Mouse (Mus musculus): ENCODE data around the gene Odf4. TPM values are rescaled to one million over a fixed set of nuclear protein-coding genes. Genes with fewer than 3 reads are reported as not detected.
"Not testable (repeated sequence)": the region's sequence is repeated elsewhere in the genome, so short reads cannot be mapped to it uniquely, and the experiment has no call there.

Odf4 gene
- polyA plus RNA-seq, 1 experiment from 2014 or later: not detected

GRCm38 (mm10) chr11:68965845-68966244 is 39.0 kb upstream of the Odf4 start:
- no peak overlapping the region for H3K4me2 ChIP-seq (replicated peaks; ENCODE audit: low read depth, low read length)
- H3K4me1 ChIP-seq (ENCODE audit: insufficient read depth, low read length): peaks cover 10% of the 10 kb centered on the region
- 33% methylated on average over 3 of the region's 3 CpGs for WGBS
- no peaks in the 10 kb centered on the region for H3K27me3 ChIP-seq (ENCODE audit: insufficient read depth, low read length)
- H3K36me3 ChIP-seq (ENCODE audit: insufficient read depth, low read length): no peaks in the 10 kb centered on the region
- no peak overlapping the region for H3K9ac ChIP-seq (replicated peaks; ENCODE audit: low read length)
- H3K9me3 ChIP-seq (ENCODE audit: low read length): no peaks in the 10 kb centered on the region
- no peak overlapping the region for H3K4me3 ChIP-seq (ENCODE audit: low read length)
- no peak for ATAC-seq (ENCODE audit: low FRiP score, low TSS enrichment)
- H3K27ac ChIP-seq (ENCODE audit: low read length): no peak overlapping the region

GRCm38 (mm10) chr11:68965050-68965449 is 38.2 kb upstream of the Odf4 start:
- Histone ChIP-seq H3K9ac (replicated peaks; ENCODE audit: low read length) (no peak overlapping the region), H3K36me3 (ENCODE audit: insufficient read depth, low read length) (no peaks in the 10 kb centered on the region), H3K9me3 (ENCODE audit: low read length) (no peaks in the 10 kb centered on the region), H3K27me3 (ENCODE audit: insufficient read depth, low read length) (no peaks in the 10 kb centered on the region), H3K4me1 (ENCODE audit: insufficient read depth, low read length) (peaks cover 7% of the 10 kb centered on the region), H3K4me3 (ENCODE audit: low read length) (no peak overlapping the region), H3K4me2 (replicated peaks; ENCODE audit: low read depth, low read length) (no peak overlapping the region), H3K27ac (ENCODE audit: low read length) (no peak overlapping the region)
- no peak for ATAC-seq (ENCODE audit: low FRiP score, low TSS enrichment)

DNA sequence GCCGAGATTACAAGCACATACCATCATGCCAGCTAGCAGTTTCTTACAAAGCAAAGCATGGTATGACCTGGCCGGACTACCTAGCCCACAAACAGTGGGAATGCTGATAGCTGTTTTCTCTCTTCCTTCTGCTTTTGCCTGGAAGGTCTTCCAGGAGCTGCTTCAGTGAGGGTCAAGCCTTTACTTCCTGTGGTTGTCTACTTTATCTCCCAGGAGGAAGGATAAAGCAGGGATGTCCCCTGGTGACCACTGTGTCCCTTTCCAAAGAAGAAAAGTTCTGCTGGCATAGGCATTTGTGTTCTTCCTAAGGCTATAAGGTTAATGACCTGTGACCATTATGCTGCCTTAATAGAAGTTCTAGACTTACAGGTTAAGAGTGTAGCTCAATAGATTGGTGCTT is 36.5 kb upstream of the Odf4 start:
- no peaks in the 10 kb centered on the region for H3K36me3 ChIP-seq (ENCODE audit: insufficient read depth, low read length)
- 80% methylated on average over 2 of the region's 2 CpGs for WGBS
- no peaks in the 10 kb centered on the region for H3K9me3 ChIP-seq (ENCODE audit: low read length)
- no peak overlapping the region for H3K9ac ChIP-seq (replicated peaks; ENCODE audit: low read length)
- no peak for ATAC-seq (ENCODE audit: low FRiP score, low TSS enrichment)
- no peak overlapping the region for H3K4me3 ChIP-seq (ENCODE audit: low read length)
- peaks cover 3% of the 10 kb centered on the region for H3K4me1 ChIP-seq (ENCODE audit: insufficient read depth, low read length)
- no peak overlapping the region for H3K27ac ChIP-seq (ENCODE audit: low read length)
- no peak overlapping the region for H3K4me2 ChIP-seq (replicated peaks; ENCODE audit: low read depth, low read length)
- H3K27me3 ChIP-seq (ENCODE audit: insufficient read depth, low read length): no peaks in the 10 kb centered on the region

- H3K9ac ChIP-seq (replicated peaks; ENCODE audit: low read length); H3K36me3 ChIP-seq (ENCODE audit: insufficient read depth, low read length); H3K27me3 ChIP-seq (ENCODE audit: insufficient read depth, low read length); ATAC-seq (ENCODE audit: low FRiP score, low TSS enrichment); H3K4me2 ChIP-seq (replicated peaks; ENCODE audit: low read depth, low read length); H3K27ac ChIP-seq (ENCODE audit: low read length); H3K9me3 ChIP-seq (ENCODE audit: low read length); H3K4me1 ChIP-seq (ENCODE audit: insufficient read depth, low read length); H3K4me3 ChIP-seq (ENCODE audit: low read length): not testable (repeated sequence)
- WGBS: 22% methylated on average over 11 of the region's 11 CpGs
These were observed 35.3 kb upstream of the Odf4 start for GRCm38 (mm10) chr11:68962159-68962558.

DNA sequence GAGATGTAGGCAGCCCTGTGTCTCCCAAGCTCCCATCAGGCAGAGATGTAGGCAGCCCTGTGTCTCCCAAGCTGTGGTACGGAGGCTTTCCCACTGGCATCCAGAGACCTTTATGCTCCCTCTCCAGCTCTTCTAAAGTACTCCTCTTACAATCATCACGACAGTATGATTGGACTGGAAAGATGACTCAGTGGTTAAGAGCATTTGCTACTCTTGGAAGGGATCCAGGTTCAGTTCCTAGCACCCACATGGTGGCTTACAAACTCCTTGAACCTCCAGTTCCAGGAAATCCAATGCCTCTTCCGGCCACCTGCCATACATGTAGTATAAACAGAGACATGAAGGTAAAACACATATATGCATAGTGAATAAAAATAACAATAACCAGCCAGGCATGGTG is 34.7 kb upstream of the Odf4 start:
- no peak for ATAC-seq (ENCODE audit: low FRiP score, low TSS enrichment)
- no peak overlapping the region for H3K9ac ChIP-seq (replicated peaks; ENCODE audit: low read length)
- no peaks in the 10 kb centered on the region for H3K9me3 ChIP-seq (ENCODE audit: low read length)
- H3K27me3 ChIP-seq (ENCODE audit: insufficient read depth, low read length): no peaks in the 10 kb centered on the region
- no peak overlapping the region for H3K4me3 ChIP-seq (ENCODE audit: low read length)
- no peak overlapping the region for H3K27ac ChIP-seq (ENCODE audit: low read length)
- no peaks in the 10 kb centered on the region for H3K4me1 ChIP-seq (ENCODE audit: insufficient read depth, low read length)
- H3K4me2 ChIP-seq (replicated peaks; ENCODE audit: low read depth, low read length): no peak overlapping the region
- WGBS: 68% methylated on average over 3 of the region's 3 CpGs
- H3K36me3 ChIP-seq (ENCODE audit: insufficient read depth, low read length): no peaks in the 10 kb centered on the region

DNA sequence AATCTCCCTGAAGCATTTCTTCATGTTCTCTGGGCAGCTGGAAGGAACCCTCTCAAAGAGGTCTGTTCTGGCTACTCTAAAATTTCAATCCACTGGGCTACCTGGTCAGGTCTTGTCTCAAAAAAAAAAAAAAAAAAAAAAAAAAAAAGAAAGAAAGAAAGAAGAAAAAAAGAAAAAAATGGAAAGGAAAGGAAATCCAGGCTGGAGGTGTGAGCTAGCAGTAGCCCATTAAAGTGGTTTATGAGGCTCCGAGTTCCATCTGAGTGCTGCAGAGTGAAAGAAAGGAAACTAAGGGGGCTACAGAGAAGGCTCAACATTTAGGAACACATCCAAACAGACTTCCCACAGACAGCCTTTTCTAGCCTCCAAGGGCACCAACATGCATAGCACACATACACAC is 31.1 kb upstream of the Odf4 start:
- no peak overlapping the region for H3K4me3 ChIP-seq (ENCODE audit: low read length)
- 58% methylated on average over 1 of the region's 1 CpGs for WGBS
- H3K4me2 ChIP-seq (replicated peaks; ENCODE audit: low read depth, low read length): peak overlapping the region; percentile 33; the same call in 1 of the 2 replicates
- H3K9ac ChIP-seq (replicated peaks; ENCODE audit: low read length): no peak overlapping the region
- no peaks in the 10 kb centered on the region for H3K36me3 ChIP-seq (ENCODE audit: insufficient read depth, low read length)
- H3K9me3 ChIP-seq (ENCODE audit: low read length): no peaks in the 10 kb centered on the region
- H3K27me3 ChIP-seq (ENCODE audit: insufficient read depth, low read length): peaks cover 12% of the 10 kb centered on the region
- ATAC-seq (ENCODE audit: low FRiP score, low TSS enrichment): no peak
- peaks cover 9% of the 10 kb centered on the region for H3K4me1 ChIP-seq (ENCODE audit: insufficient read depth, low read length)
- H3K27ac ChIP-seq (ENCODE audit: low read length): no peak overlapping the region

DNA sequence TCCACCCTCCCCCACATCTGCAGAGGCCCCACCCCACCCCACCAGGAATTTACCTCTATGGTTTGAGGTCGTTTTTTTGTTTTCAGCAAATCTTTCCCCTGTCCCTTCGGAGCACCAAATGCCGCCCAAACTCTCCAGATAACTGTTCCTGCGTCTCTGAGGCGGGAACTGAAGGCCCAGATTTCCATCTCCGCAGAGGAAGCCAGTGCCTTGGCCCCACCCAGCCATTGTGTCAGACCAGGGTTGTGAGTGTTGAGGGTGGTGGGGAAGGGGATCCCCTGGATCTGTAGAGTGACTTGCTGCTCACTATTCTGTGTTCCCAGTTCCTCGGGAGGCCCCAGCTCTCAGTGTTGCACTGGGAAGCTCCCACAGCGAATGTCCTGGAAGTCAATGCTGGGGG is 30.4 kb upstream of the Odf4 start, which contains the start of gene Arhgef15:
TSS of gene Arhgef15 (minus strand) at position 173 of the 400 bp plus-strand sequence.
- no peaks in the 10 kb centered on the region for H3K9me3 ChIP-seq (ENCODE audit: low read length)
- H3K4me3 ChIP-seq (ENCODE audit: low read length): peak within 1 kb of the TSS; percentile 37
- no peaks in the 10 kb centered on the region for H3K36me3 ChIP-seq (ENCODE audit: insufficient read depth, low read length)
- H3K4me2 ChIP-seq (replicated peaks; ENCODE audit: low read depth, low read length): peak within 1 kb of the TSS; percentile 33
- peaks cover 13% of the 10 kb centered on the region for H3K27me3 ChIP-seq (ENCODE audit: insufficient read depth, low read length)
- WGBS: 48% methylated on average over 8 of the region's 8 CpGs
- H3K9ac ChIP-seq (replicated peaks; ENCODE audit: low read length): peak within 1 kb of the TSS; percentile 39
- H3K4me1 ChIP-seq (ENCODE audit: insufficient read depth, low read length): peaks cover 9% of the 10 kb centered on the region
- H3K27ac ChIP-seq (ENCODE audit: low read length): peak within 1 kb of the TSS; percentile 71
- ATAC-seq (ENCODE audit: low FRiP score, low TSS enrichment): no peak

- peak overlapping the region; percentile 71 for H3K27ac ChIP-seq (ENCODE audit: low read length)
- no peaks in the 10 kb centered on the region for H3K9me3 ChIP-seq (ENCODE audit: low read length)
- peaks cover 9% of the 10 kb centered on the region for H3K4me1 ChIP-seq (ENCODE audit: insufficient read depth, low read length)
- peak overlapping the region; percentile 37 for H3K4me3 ChIP-seq (ENCODE audit: low read length)
- peak overlapping the region; percentile 39 for H3K9ac ChIP-seq (replicated peaks; ENCODE audit: low read length)
- ATAC-seq (ENCODE audit: low FRiP score, low TSS enrichment): peak; percentile 44
- peak overlapping the region; percentile 33 for H3K4me2 ChIP-seq (replicated peaks; ENCODE audit: low read depth, low read length)
- H3K27me3 ChIP-seq (ENCODE audit: insufficient read depth, low read length): peaks cover 13% of the 10 kb centered on the region
- 27% methylated on average over 13 of the region's 13 CpGs for WGBS
- no peaks in the 10 kb centered on the region for H3K36me3 ChIP-seq (ENCODE audit: insufficient read depth, low read length)
These were observed 29.8 kb upstream of the Odf4 start for GRCm38 (mm10) chr11:68956697-68957096.

- Histone ChIP-seq H3K4me2 (replicated peaks; ENCODE audit: low read depth, low read length) (peak overlapping the region; percentile 65), H3K27ac (ENCODE audit: low read length) (peak overlapping the region; percentile 71), H3K27me3 (ENCODE audit: insufficient read depth, low read length) (peaks cover 15% of the 10 kb centered on the region), H3K9ac (replicated peaks; ENCODE audit: low read length) (peak overlapping the region; percentile 39), H3K4me3 (ENCODE audit: low read length) (peak overlapping the region; percentile 48), H3K9me3 (ENCODE audit: low read length) (no peaks in the 10 kb centered on the region), H3K4me1 (ENCODE audit: insufficient read depth, low read length) (peaks cover 9% of the 10 kb centered on the region), H3K36me3 (ENCODE audit: insufficient read depth, low read length) (no peaks in the 10 kb centered on the region)
- peak; percentile 44; the same call in 1 of the 2 replicates for ATAC-seq (ENCODE audit: low FRiP score, low TSS enrichment)
- WGBS: 28% methylated on average over 3 of the region's 3 CpGs
These were observed 29.2 kb upstream of the Odf4 start for GRCm38 (mm10) chr11:68956107-68956506.

- no peak for ATAC-seq (ENCODE audit: low FRiP score, low TSS enrichment)
- Histone ChIP-seq H3K27ac (ENCODE audit: low read length) (no peak overlapping the region), H3K27me3 (ENCODE audit: insufficient read depth, low read length) (peaks cover 15% of the 10 kb centered on the region), H3K4me1 (ENCODE audit: insufficient read depth, low read length) (peaks cover 9% of the 10 kb centered on the region), H3K9me3 (ENCODE audit: low read length) (no peaks in the 10 kb centered on the region), H3K4me3 (ENCODE audit: low read length) (peak overlapping the region; percentile 48), H3K9ac (replicated peaks; ENCODE audit: low read length) (no peak overlapping the region), H3K36me3 (ENCODE audit: insufficient read depth, low read length) (no peaks in the 10 kb centered on the region), H3K4me2 (replicated peaks; ENCODE audit: low read depth, low read length) (peak overlapping the region; percentile 65)
- WGBS: 60% methylated on average over 5 of the region's 5 CpGs
These were observed 28.6 kb upstream of the Odf4 start for GRCm38 (mm10) chr11:68955473-68955872.

All from kidney, embryonic 16.5 days (tissue).